Mouse (Mus musculus) layer of hippocampus, adult 18-20 months (tissue): ENCODE measurements around the gene Pik3ca. TPM values are rescaled to one million over a fixed set of nuclear protein-coding genes. Genes with fewer than 3 reads are reported as not detected.

Experiments used
- DNase-seq, 2 experiments: peaks; one replicate each; pipeline ENCODE4 v3.0.0; 2022; ENCODE audit warnings: low spot score in 2 of 2
- total RNA-seq, 2 experiments: library from RNA; stranded (reverse); gene quantifications; 2 replicates each; pipeline ENCODE4 v1.2.3; 2021

The Pik3ca gene
- total RNA-seq, 2 experiments from 2014 or later: 47.4 to 52.0 TPM

GRCm38 (mm10) chr3:32495856-32496710 is 98.6 kb downstream of the Pik3ca start:
- no peak for DNase-seq

GRCm38 (mm10) chr3:32496711-32497070 is 99.2 kb downstream of the Pik3ca start:
- no peak for DNase-seq

GRCm38 (mm10) chr3:32500346-32500745 is 102.9 kb downstream of the Pik3ca start:
- DNase-seq: no peak

- no peak for DNase-seq
Observed at GRCm38 (mm10) chr3:32505841-32506240, 108.4 kb downstream of the Pik3ca start.

- no peak for DNase-seq
Observed at GRCm38 (mm10) chr3:32506366-32507225, 109.1 kb downstream of the Pik3ca start.

GRCm38 (mm10) chr3:32508666-32509324 is 111.3 kb downstream of the Pik3ca start:
- DNase-seq: peak; percentile 44 to 86

- no peak for DNase-seq
Observed at GRCm38 (mm10) chr3:32509496-32510374, 112.3 kb downstream of the Pik3ca start, which contains the start of gene Zfp639. TSS of gene Zfp639 (plus strand) at chr3:32510259.

- DNase-seq: peak; percentile 89 to 95
Observed at GRCm38 (mm10) chr3:32510375-32511190, 113.1 kb downstream of the Pik3ca start.

- no peak for DNase-seq
Observed at GRCm38 (mm10) chr3:32511191-32511550, 113.7 kb downstream of the Pik3ca start.

GRCm38 (mm10) chr3:32512686-32513284 is 115.3 kb downstream of the Pik3ca start:
- no peak for DNase-seq

GRCm38 (mm10) chr3:32513528-32513927 is 116.1 kb downstream of the Pik3ca start:
- DNase-seq: no peak

Other genes starting within 250 kb of the Pik3ca start
- gene Zmat3, start 31.7 kb upstream of the Pik3ca start, total RNA-seq: 10 to 100 TPM; 59.5 to 59.8 TPM
- under 1 TPM in 1 of 2 experiments, not detected in 1; 0.76 TPM for gene Kcnmb3, start 94.6 kb downstream of the Pik3ca start, total RNA-seq
- gene Zfp639, start 112.6 kb downstream of the Pik3ca start, total RNA-seq: 10 to 100 TPM; 32.0 to 35.3 TPM
- gene Mfn1, start 131.8 kb downstream of the Pik3ca start, total RNA-seq: 10 to 100 TPM; 86.7 to 88.5 TPM
- 10 to 100 TPM; 12.4 to 13.7 TPM for gene Gnb4, start 218.9 kb downstream of the Pik3ca start, total RNA-seq